Mouse (Mus musculus) left cerebral cortex, adult 2 months (tissue): ENCODE results near the gene 1700021F05Rik. TPM values are rescaled to one million over a fixed set of nuclear protein-coding genes. Genes with fewer than 3 reads are reported as not detected.

Source experiments
- DNase-seq, 2 experiments: peaks; one replicate each; pipeline ENCODE4 v3.0.0; 2021 to 2022; ENCODE audit warnings: low spot score in 2 of 2, mixed read lengths in 1 of 2; ENCODE audit errors: extremely low spot score in 1 of 2
- H3K27ac ChIP-seq: fragments of 200-600 bp; 2 replicates; pipeline ENCODE4 v1.8.1; 2022
- H3K4me3 ChIP-seq: fragments of 200-600 bp; 2 replicates; pipeline ENCODE4 v1.8.1; 2022
- CTCF ChIP-seq: fragments of 200-600 bp; IDR thresholded peaks from 2 replicates; pipeline ENCODE4 v1.8.1; 2022; ENCODE audit warnings: antibody characterized with exemption, mild to moderate bottlenecking, moderate library complexity
- intact Hi-C: fragments of 180-260 bp; cut with DNase I; formaldehyde crosslinking; loops from one replicate; pipeline ENCODE4 v1.15.1; 2025
- total RNA-seq, 2 experiments: library from RNA; stranded (reverse); gene quantifications; 2 replicates each; pipeline ENCODE4 v1.2.3; 2021

1700021F05Rik gene
- total RNA-seq, 2 experiments from 2014 or later = 43.4 to 50.4 TPM

DNA sequence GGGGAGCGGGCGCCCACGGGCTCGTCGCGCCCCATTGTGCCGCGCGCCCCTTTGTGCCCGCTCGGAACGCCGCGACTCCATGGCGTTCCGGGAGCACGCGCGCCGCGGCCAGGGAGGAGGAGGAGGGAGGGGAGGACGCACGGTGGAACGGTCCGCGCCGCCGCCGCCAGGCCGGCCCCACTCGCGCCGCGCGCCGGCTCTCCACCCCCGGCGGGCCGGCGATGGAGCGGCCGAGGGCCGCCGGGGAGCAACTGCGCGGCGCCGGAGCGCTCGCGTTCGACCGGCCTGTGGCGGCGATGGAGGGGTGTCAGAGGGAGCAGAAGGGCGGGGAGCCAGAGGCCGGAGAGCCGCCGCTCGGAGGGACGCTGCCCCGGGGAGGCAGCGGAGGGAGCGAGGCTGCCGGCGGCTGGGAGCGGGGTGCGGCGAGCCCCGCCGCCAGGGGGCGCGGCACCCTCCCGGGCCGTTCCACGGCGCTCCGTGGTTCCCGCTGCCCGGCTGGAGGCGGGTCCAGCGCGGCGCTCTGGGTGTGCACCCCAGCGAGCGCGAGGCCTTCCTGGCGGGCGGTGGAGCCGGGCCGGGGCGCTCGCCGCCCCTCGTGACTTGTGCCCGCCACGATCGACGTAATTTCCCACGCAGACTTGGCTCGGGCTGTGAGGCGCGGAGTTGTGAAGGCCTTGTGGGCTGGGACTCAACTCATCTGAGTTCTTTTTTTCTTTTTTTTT is 61.2 kb downstream of the 1700021F05Rik start:
- DNase-seq = peak; percentile 82 to 83
- intact Hi-C loops = loop anchor here (2.0 kb wide), 2 partner anchors 61 to 259 kb away; partner anchors contain the start of genes 1700021F05Rik and Pdss2
- peak overlapping the region; percentile 87 for H3K27ac ChIP-seq

DNA sequence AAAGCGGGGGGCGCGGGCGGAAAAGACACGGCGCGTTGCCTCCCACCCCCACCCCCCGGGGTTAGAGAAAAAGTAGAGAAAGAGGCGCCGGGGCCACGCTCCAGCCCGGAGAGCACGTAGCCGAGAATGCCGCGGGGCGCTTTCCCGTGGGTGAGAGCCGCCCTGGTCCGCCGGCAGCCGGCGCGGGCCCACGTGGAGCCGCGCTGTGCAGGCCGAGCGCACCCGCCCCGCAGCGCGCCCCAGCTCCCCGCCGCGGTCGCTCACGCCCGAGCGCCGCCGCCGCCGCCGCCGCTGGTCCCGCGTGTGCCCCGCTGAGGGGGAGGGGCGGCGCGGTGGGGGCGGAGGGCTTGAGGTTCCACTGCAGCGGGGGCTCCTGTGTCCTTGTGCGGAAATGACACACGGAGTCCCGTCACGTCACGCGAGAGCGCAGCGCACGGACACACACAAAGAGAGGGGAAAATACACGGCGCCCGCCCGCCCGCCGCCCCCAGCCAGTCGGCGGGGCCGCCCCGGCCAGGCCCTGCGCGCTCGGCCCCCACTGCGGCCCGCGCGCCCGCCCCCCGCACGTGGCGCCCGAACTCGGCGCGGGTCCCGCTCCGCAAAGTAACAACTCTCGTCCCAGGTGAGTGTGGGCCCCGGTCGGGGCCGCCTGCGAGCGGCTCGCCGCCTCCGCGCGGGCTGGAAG is 61.9 kb downstream of the 1700021F05Rik start, which contains the start of gene Bend3:
Gene Bend3 (plus strand): TSS at position 81 of the 685 bp plus-strand sequence.
- DNase-seq = peak; percentile 56 to 58
- intact Hi-C loops = loop anchor here (2.0 kb wide), 2 partner anchors 62 to 258 kb away; partner anchors contain the start of genes 1700021F05Rik and Pdss2
- Histone ChIP-seq H3K4me3 (peak within 1 kb of the TSS; percentile 76), H3K27ac (peak within 1 kb of the TSS; percentile 87)
- TF ChIP-seq CTCF = no peak; the same call in 1 of the 2 replicates

More for the DNA sequence above, 61.2 kb downstream of the 1700021F05Rik start:
- TF ChIP-seq CTCF = peak; percentile 82
- peak overlapping the region; percentile 76 for H3K4me3 ChIP-seq

DNA sequence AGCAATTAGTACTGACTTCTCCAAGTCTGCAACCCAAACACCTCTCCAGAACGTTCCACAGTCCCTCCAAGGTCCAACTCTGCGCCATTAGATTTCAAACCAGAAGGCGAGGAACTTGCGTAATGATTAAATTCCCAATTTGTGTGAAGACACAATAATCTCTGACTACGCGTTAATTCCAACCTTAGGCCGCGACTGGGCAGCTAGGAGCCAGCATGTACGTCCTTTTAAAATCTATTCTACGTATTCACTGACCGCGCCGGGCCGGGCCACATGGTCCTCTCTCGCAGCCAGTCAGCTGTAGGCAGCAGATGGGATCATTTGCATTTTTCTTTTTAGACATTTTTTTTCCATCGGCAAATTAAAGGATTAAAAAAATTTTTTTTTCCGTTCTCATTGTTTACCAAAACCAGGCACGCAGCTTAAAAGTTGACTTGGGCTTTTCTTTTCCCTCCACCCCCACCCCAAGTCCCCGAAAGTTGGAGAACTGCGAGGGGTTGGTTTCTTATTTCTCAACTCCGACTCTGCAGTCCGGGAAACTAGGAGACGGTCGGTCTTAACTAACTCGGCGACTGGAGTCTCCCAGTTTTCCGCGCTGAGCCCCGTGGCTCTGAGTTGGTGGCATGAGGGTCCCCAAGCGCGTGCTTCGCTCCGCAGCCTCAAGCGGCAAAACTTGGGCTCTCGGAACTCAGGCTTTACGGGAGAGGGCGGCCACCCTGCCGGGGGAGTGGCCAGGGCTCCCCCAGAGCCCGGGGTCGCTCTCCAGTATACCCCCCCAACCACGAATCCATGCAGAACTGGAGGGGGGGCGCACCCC is 62.7 kb downstream of the 1700021F05Rik start:
- TF ChIP-seq CTCF = no peak
- intact Hi-C loops = loop anchor here (2.0 kb wide), 2 partner anchors 63 to 257 kb away; partner anchors contain the start of genes 1700021F05Rik and Pdss2
- DNase-seq = peak; percentile 23 to 38

DNA sequence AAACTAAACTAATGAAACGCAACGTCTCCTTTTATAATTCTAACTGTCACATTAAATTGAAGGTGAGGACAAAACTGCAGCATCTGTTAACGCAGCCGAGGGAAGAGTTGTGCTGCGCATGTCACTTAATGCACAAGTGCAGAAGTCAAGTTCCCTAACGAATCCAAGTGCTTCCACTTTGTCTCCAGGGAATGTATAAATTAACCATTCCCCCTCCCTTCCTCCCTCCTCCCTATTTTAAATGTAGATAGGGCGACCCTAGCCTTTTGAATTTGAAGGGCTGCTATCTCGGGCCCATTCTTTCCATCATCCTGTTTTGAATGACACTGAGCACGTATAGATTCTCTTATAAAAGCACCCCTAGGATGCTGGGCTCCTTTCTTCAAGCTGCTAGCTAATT is 63.3 kb downstream of the 1700021F05Rik start:
- no peak for DNase-seq
- Histone ChIP-seq H3K27ac (no peak overlapping the region), H3K4me3 (peak overlapping the region; percentile 76)
- TF ChIP-seq CTCF = no peak
- intact Hi-C loops = no loop called here

More for the DNA sequence above, 62.7 kb downstream of the 1700021F05Rik start:
- Histone ChIP-seq H3K27ac (peak overlapping the region; percentile 6; the same call in 1 of the 2 replicates), H3K4me3 (peak overlapping the region; percentile 76)

DNA sequence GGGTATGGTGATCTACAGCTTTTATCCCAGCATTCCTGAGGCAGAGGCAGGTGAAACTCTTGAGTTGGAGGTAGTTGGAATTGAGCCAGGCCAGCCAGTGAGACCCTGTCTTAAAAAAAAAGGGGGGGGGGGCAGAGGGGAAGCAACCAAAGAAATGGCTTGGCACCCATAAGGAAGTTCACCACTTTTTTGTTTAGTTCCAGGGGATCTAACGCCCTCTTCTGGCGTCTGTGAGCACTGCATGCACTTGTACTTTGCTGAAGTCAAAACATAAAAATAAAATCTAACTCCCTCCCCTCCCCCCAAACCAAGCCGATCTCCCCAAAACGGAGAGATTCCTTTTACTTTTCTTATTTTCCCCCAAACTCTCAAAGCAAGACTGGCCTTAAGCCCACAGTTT is 65.4 kb downstream of the 1700021F05Rik start:
- Histone ChIP-seq H3K27ac (no peak overlapping the region), H3K4me3 (no peak overlapping the region)
- TF ChIP-seq CTCF = peak; percentile 52
- intact Hi-C loops = no loop called here
- DNase-seq = peak; percentile 20 to 24

Other genes with a start within 250 kb of the 1700021F05Rik start
- 1 to 10 TPM; 5.4 to 6.1 TPM for gene Bend3, start 62.2 kb downstream of the 1700021F05Rik start, total RNA-seq
- 1 to 10 TPM in 1 of 2 experiments, not detected in 1; 7.5 TPM for gene Gm9803, start 16.9 kb downstream of the 1700021F05Rik start, total RNA-seq
- gene Cd24a, start 37.3 kb upstream of the 1700021F05Rik start, total RNA-seq = 1 to 10 TPM; 6.4 to 9.2 TPM